Mouse (Mus musculus) MN1 (cell line): ENCODE data around the gene Ezh2.
"Not testable (repeated sequence)": the region's sequence is repeated elsewhere in the genome, so short reads cannot be mapped to it uniquely, and the experiment has no call there.

Source experiments
- DNase-seq: peaks from one replicate; pipeline ENCODE4 v3.0.0-alpha.2; 2016; ENCODE audit warnings: low spot score

The Ezh2 gene

DNA sequence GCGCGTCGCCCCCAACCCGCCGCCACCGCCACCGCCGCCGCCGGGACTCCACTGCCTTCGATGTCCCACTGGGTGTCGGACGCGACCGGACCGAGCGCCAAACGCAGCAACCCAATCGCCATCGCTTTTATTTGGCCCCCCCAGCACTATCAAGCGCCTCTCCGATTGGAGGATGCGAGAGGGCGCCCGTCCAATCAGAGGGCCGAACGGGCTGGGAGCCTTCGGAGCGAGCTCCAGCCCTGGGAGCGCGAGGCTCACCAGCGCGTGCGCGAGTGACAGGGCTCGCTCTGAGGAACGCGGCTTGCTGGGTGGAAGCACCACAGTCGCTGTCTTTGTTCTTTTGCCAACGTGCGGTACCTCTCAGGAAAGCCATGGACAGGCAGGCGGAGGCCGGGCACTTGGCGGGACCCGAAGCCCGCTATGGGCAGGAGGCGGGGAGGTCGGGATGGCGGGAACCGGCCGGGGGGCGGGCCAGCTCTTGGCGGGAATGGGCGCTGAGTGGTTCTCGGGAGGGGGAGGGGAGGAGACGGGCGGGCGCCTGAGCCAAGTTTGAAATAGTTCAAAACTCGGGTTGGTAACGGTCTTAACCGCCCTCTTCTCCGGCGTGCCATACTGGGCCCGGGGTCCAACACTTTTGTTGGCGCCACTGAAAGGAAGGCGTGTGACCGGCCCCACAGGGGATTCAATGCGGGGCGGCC, at the start of gene Ezh2:
TSS of gene Ezh2 (minus strand) at position 416 of the 698 bp plus-strand sequence.
- peak; percentile 97 for DNase-seq

- DNase-seq, result no peak
These were observed 41.5 kb upstream of the Ezh2 start for GRCm38 (mm10) chr6:47636527-47637076.

GRCm38 (mm10) chr6:47635995-47636526, 40.9 kb upstream of the Ezh2 start:
- no peak for DNase-seq

DNA sequence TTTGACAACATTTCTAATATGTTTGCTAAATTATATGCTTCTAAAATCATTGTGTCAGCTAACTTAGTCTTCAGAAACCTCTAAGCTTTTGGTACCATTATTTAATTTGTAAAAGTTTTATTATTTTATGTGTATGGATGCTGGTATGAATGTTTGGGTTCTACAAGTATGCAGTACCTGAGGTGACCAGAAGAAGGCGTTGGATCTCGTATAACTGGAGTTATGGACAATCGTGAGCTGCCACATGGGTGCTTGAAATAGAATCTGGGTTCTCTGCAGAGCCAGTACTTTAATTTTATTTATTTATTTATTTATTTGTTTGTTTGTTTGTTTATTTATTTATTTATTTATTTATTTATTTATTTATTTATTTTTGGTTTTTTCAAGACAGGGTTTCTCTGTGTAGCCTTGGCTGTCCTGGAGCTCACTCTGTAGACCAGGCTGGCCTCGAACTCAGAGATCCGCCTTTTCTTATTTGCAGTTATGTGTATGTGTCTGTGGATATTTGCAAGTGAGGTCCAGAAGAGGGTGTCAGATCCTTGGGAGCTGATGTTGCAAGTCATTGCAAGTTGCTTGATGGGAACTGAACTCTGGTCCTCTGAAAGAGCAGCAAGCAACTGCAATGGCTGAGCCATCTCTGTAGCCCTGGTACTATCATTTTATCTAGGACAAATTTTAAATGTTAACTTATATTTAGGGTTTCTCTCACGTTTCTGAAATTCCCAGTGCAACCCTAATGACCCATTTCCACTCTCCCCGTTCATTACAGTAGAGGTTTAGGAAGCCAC, 40.3 kb upstream of the Ezh2 start:
- DNase-seq, result no peak

DNA sequence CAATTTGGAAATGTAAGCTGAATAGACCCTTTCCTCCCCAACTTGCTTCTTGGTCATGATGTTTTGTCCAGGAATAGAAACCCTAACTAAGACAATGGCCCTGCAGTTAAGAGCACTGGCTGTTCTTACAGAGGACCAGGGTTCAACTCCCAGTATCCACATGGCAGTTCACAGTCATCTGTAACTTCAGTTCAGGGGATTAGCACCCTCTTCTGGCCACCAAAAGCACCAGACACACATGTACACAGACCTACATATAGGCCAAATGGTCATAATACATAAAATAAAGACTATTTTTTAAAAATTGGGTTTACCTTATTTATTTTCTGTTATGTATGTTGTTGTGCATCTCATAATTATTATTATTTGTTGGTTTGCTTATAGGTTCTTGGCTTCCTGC, 38.3 kb upstream of the Ezh2 start:
- no peak for DNase-seq

DNA sequence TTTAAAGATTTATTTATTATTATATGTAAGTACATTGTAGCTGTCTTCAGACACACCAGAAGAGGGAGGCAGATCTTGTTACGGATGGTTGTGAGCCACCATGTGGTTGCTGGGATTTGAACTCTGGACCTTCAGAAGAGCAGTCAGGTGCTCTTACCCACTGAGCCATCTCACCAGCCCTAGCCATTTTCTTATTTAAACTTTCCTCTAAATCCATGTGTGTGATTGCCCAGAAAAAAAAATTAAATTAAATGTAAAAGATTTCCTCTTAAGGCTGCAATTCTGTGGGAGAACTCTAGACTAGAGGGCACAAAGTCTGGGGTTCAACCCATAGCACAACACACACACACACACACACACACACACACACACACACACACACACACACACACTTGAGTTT, 34.9 kb upstream of the Ezh2 start:
- DNase-seq, result not testable (repeated sequence)

- no peak for DNase-seq
These were observed 32.8 kb upstream of the Ezh2 start for GRCm38 (mm10) chr6:47627978-47628377.

DNA sequence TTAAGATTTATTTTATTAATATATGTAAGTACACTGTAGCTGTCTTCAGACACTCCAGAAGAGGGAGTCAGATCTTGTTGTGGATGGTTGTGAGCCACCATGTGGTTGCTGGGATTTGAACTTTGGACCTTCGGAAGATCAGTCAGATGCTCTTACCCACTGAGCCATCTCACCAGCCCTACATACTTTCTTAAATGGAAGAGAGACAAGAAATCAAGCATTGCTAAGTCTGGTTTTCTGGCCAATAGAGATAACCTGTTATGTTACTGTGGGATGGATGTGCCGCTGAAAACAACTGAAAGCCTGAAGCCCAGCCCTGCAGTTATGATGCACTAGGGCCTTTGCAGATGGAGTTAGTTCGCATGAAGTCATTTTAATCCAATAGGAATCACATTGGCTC, 31.8 kb upstream of the Ezh2 start:
- DNase-seq, result not testable (repeated sequence)

DNA sequence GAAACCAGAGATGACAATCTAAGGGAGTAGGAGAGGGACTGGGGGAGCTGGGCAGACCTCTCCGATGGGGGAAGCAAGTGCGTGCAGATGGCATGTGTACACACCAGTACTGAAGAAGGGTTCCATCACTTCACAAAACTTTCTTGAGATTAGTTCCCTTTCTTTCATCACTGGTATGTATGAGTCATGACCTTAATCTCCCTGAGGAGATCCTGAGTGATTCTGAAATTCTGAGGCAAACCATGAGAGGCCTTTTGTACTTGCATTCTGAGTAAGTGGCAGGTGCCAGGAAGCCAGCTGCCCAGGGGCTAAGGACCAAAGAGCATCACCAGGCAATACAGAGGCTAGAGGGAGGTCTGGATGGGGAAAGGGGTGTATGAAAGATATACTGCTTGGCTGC, 25.9 kb upstream of the Ezh2 start:
- no peak for DNase-seq

- not testable (repeated sequence) for DNase-seq
These were observed 13.2 kb upstream of the Ezh2 start for GRCm38 (mm10) chr6:47608306-47608705.

DNA sequence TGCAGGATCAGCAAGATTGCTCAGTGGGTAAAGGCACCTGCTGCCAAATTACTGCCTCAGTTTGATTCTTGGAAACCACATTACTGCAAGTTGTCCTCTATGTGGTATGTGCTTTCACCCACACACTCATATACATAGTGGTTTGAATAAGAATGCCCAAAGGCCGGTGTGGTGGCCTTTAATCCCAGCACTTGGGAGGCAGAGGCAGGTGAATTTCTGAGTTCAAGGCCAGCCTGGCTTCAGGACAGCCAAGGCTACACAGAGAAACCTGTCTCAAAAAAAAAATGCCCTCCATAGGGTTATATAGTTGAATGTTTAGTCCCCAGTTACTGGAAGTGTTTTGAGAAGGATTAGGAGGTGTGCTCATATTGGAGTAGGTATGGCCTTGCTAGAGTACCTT, 6.8 kb upstream of the Ezh2 start:
- no peak for DNase-seq

- DNase-seq, result peak; percentile 13
These were observed 555 bp upstream of the Ezh2 start for GRCm38 (mm10) chr6:47595696-47596095.

GRCm38 (mm10) chr6:47594141-47594835, 853 bp downstream of the Ezh2 start:
- DNase-seq, result peak; percentile 70

DNA sequence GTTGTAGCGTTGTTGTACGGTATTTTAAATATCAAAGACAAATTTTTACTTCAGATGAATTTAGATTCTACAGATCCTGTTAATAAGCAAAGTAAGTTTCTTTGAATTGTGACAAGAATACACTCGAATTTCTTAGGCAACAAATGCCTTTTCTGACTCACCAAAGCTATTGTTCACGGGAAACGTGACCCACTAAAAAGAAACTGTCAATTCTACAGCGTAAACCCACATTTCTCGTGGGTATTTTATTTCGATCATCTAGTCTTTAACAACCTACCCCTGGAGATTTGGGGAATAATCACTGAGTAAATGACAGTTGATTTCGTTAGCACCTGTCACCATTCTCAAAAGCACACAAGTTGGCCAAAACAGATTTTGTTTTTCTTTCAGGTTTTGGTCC, 1.6 kb downstream of the Ezh2 start:
- peak; percentile 6 for DNase-seq

GRCm38 (mm10) chr6:47587332-47587731, 7.8 kb downstream of the Ezh2 start:
- not testable (repeated sequence) for DNase-seq

DNA sequence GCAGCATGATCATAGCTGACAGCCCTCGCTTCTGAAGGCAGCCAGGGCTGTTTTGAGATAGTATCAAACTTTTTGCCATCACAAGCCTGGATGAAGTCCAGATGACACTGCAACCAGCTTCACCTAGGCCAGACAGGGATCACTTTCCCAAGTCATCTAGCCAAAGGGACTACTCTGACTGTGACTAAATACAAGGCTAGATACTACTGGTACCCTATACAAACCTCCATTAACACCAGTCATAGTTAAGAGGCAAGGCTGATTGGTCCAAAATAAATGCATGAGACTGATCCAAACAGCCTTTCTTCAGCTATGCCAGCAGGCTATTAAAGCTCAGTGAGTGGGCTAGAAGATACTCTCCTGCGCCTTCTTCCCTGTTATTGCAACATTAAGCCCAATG, 22.3 kb downstream of the Ezh2 start:
- DNase-seq, result no peak

DNA sequence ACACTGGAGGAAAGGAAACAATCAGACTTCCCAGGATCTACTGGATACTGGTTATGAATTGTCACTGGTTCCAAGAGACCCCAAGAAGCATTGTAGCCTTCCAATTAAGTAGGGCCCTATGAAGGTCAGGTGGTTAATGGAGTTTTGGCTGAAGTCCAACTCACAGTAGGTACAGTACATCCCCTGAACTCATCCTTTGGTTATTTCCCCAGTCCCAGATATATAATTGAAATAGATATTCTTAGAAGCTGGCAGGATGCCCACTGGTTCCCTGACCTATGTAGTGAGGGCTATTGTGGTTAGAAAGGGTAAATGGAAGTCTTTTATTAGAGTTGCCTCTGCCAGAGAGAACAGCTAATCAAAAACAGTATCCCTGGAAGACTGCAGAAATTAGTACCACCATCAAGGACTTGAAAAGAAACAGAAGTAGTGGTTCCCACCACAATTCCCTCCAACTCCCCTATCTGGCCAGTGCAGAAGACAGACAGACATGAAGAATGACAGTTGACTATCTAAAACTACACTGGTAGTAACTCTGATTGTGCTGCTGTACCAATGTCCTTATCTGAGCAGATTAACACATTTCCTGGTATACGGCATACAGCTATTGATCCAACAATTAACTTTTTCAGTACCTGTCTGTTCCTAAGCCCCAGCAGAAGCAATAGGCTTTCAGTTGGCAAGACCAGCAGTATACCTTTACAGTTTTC, 29.7 kb downstream of the Ezh2 start:
- peak; percentile 61 for DNase-seq

- DNase-seq, result no peak
These were observed 33.7 kb downstream of the Ezh2 start for GRCm38 (mm10) chr6:47561426-47561825.

GRCm38 (mm10) chr6:47560846-47561245, 34.3 kb downstream of the Ezh2 start:
- no peak for DNase-seq

DNA sequence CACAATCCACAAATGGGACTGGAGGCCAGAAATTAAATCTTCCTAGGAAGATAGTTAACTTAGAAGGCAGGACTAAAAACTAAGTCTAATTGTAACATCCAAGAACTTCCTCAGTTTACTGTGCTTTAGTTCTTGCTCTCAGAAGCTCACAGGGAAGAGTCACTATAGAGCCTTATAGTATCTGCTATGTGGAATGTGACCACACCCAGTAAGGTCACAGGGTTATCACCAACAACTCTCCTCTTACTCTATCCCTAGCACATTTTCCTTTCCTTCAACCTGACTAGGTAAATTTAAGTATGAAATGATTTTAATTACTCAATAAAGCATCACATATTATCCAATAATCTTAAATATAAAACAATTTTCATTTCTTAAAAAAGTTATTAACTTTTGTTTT, 34.7 kb downstream of the Ezh2 start:
- DNase-seq, result no peak

- no peak for DNase-seq
These were observed 35.9 kb downstream of the Ezh2 start for GRCm38 (mm10) chr6:47559287-47559686.

DNA sequence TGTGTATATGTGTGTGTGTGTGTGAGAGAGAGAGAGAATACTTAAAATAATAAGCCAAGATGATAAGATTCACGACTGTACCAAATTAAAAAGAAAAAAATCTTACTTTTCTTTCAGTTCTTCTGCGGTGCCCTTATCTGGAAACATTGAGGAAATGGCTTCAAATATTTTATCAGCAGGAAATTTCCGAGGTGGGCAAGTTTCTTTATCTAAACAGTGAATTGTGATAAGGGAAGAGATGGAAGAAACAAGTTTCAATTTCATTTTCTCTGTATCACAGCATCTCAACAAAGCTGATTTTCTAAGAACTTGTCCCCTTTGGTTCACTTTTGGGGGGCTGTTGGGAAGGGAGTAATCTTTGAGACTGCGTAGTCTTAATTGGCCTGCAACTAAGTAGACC, 42.9 kb downstream of the Ezh2 start:
- no peak for DNase-seq
